Mouse (Mus musculus) heart, postnatal 0 days (tissue): ENCODE results near the gene Thoc2. TPM values are rescaled to one million over a fixed set of nuclear protein-coding genes. Genes with fewer than 3 reads are reported as not detected.

ENCODE experiments used
- ATAC-seq: fragments of 200-750 bp; cut with Nextera tagmentation; 2 replicates; pipeline ENCODE4 v1.8.0; 2017; ENCODE audit warnings: low read depth, moderate number of reproducible peaks, moderate library complexity; ENCODE audit not compliant: insufficient read depth
- DNase-seq: peaks from one replicate; pipeline ENCODE4 v3.0.0-alpha.2; 2016; ENCODE audit warnings: low spot score
- H3K27ac ChIP-seq: fragments of 300-500 bp; sonication (generic); 2 replicates; pipeline ENCODE4 v1.5.1; 2014; ENCODE audit warnings: low read depth, mild to moderate bottlenecking
- H3K27me3 ChIP-seq: fragments of 300-500 bp; sonication (generic); 2 replicates; pipeline ENCODE4 v1.6.1; 2014; ENCODE audit warnings: low read length, mixed read lengths; ENCODE audit not compliant: control insufficient read depth, insufficient read depth
- H3K36me3 ChIP-seq: fragments of 300-500 bp; sonication (generic); replicated peaks from 2 replicates; pipeline ENCODE4 v1.6.1; 2014; ENCODE audit warnings: low read length, mixed read lengths; ENCODE audit not compliant: control insufficient read depth, insufficient read depth
- H3K4me1 ChIP-seq: fragments of 300-500 bp; sonication (generic); 2 replicates; pipeline ENCODE4 v1.6.1; 2014; ENCODE audit warnings: antibody characterized with exemption; ENCODE audit not compliant: control insufficient read depth, insufficient read depth
- H3K4me2 ChIP-seq: fragments of 300-500 bp; sonication (generic); 2 replicates; pipeline ENCODE4 v1.6.1; 2014; ENCODE audit warnings: low read depth, mild to moderate bottlenecking, low read length, moderate library complexity
- H3K4me3 ChIP-seq: fragments of 300-500 bp; sonication (generic); 2 replicates; pipeline ENCODE4 v1.5.1; 2014; ENCODE audit warnings: low read depth, low read length
- H3K9ac ChIP-seq: fragments of 300-500 bp; sonication (generic); replicated peaks from 2 replicates; pipeline ENCODE4 v1.6.1; 2014; ENCODE audit warnings: low read depth, low read length, mixed read lengths
- H3K9me3 ChIP-seq: fragments of 300-500 bp; sonication (generic); replicated peaks from 2 replicates; pipeline ENCODE4 v1.6.1; 2016; ENCODE audit warnings: low read length; ENCODE audit not compliant: control insufficient read depth
- CTCF ChIP-seq: IDR thresholded peaks from 2 replicates; pipeline ENCODE4 v1.5.1; 2016; ENCODE audit warnings: antibody characterized with exemption, control low read depth, low read depth
- EP300 ChIP-seq: IDR thresholded peaks from 2 replicates; pipeline ENCODE4 v1.6.1; 2016; ENCODE audit warnings: antibody characterized with exemption, low read depth
- WGBS: fragments of 180-500 bp; shearing (Covaris S2); extraction: QIAGEN DNeasy Blood & Tissue Kit; methylation state at CpG from one replicate; pipeline ENCODE4 v1.1.7; 2014; 5-methylcytosine and 5-hydroxymethylcytosine counted together
- microRNA-seq: library from miRNA; unstranded; fragments of <30 nt; microRNA quantifications from one replicate; pipeline ENCODE4, GENCODE M21; 2016
- polyA plus RNA-seq: library from polyadenylated mRNA; unstranded; fragments of >200 nt; fragmentation: Nextera tagmentation; extraction: Ambion mirVana; gene quantifications from 2 replicates; pipeline ENCODE4 v1.2.1, GENCODE M21; 2015
- total RNA-seq: library from RNA; depleted of rRNA; stranded (reverse); fragments of >200 nt; gene quantifications from 2 replicates; pipeline ENCODE4 v1.2.3, GENCODE M21; 2014; ENCODE audit warnings: low replicate concordance; rRNA removed

Gene Thoc2
- total and polyA plus RNA-seq, 2 experiments from 2014 or later = 38.8 to 70.3 TPM

DNA sequence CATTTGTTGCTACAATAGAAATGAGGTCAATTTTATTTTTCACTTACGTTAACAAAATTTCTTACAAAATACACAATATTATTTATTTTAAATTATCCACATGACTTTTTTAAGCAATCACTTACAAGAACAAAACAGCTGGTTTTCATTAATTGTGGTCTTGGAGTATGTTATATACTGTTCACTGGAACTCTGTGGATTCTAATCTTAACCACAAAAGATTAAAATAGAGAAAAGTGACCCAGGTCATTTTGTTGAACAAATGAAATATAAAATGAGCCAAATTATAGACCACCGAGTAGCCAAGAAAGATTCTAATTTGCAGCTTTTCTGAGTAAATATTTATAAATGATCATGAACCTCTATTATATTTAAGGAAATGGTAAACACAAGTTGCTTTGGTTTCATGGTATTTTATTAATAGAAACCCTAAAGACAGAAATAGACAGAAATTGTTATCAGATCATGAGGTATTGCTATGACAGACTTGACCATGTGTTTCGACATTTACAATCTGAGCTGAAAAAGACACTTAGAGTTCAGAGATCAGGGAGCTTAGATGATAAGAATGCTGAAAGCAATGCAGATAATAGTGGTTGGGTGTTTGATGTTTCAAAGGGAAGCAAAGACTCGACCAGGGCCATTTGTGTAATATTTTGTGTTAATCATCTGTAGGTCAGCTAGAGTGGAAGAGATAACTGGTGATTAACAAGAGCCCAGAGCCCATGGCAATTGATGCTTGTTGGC is 35.5 kb downstream of the Thoc2 start:
- Histone ChIP-seq H3K27ac (no peak overlapping the region), H3K4me1 (no peaks in the 10 kb centered on the region), H3K4me2 (no peak overlapping the region), H3K4me3 (no peak overlapping the region), H3K9me3 (no peaks in the 10 kb centered on the region), H3K36me3 (no peaks in the 10 kb centered on the region), H3K9ac (no peak overlapping the region), H3K27me3 (no peaks in the 10 kb centered on the region)
- TF ChIP-seq CTCF = no peak
- no peak for TF ChIP-seq EP300
- ATAC-seq (no peak), DNase-seq (no peak)
- WGBS = 48% methylated on average over 4 of the region's 4 CpGs

- H3K27ac ChIP-seq = no peak overlapping the region
- no peaks in the 10 kb centered on the region for H3K27me3 ChIP-seq
- 69% methylated on average over 2 of the region's 2 CpGs for WGBS
- DNase-seq = no peak
- H3K4me3 ChIP-seq = no peak overlapping the region
- ATAC-seq = no peak
- H3K4me2 ChIP-seq = no peak overlapping the region
- no peaks in the 10 kb centered on the region for H3K9me3 ChIP-seq
- no peaks in the 10 kb centered on the region for H3K4me1 ChIP-seq
- no peak overlapping the region for H3K9ac ChIP-seq
- no peaks in the 10 kb centered on the region for H3K36me3 ChIP-seq
- TF ChIP-seq EP300 (no peak), CTCF (no peak)
Observed at GRCm38 (mm10) chrX:41876581-41876980, 43.9 kb downstream of the Thoc2 start.

DNA sequence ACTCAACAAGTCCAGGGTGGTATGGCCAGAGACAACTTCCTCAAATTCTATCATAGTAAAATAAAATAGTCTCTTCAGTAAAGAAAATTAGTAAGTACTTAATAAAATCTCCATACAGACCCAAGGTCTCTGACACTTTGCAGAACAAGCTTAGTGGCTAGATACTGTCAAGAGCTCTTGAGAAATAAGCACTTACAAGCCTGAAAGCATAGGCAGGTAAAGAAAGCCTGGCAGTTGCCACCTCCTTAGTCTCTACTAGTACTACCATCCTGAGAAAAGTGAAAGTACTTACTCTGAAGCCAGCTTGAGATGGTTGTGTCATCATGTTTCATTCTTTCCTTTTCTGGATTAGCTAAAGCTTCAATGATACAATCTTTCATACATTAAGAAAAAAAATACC is 82.7 kb downstream of the Thoc2 start:
- ATAC-seq (no peak), DNase-seq (no peak)
- TF ChIP-seq CTCF = no peak
- Histone ChIP-seq H3K9ac (no peak overlapping the region), H3K4me2 (no peak overlapping the region), H3K27ac (no peak overlapping the region), H3K36me3 (no peaks in the 10 kb centered on the region), H3K4me3 (no peak overlapping the region), H3K9me3 (no peaks in the 10 kb centered on the region), H3K4me1 (no peaks in the 10 kb centered on the region), H3K27me3 (no peaks in the 10 kb centered on the region)

DNA sequence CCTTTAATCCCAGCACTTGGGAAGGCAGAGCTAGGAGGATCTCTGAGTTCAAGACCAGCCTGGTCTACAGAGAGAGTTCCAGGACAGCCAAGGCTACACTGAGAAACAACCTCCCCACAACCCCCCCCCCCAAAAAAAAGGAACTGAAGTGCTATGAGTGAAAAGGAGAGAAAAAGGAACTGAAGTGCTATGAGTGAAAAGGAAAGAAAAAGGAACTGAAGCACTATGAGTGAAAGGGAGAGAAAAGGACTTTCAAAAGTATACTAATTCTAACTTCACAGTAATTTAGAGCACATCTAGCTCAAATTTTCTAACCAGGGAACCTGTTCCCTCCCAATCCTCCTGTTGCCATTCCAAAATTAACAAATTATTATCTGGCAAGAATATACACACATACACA is 114.9 kb downstream of the Thoc2 start:
- no peak overlapping the region for H3K4me2 ChIP-seq
- no peaks in the 10 kb centered on the region for H3K4me1 ChIP-seq
- H3K36me3 ChIP-seq = no peaks in the 10 kb centered on the region; the same call in 1 of the 2 replicates
- H3K4me3 ChIP-seq = no peak overlapping the region
- no peaks in the 10 kb centered on the region for H3K27me3 ChIP-seq
- ATAC-seq (no peak), DNase-seq (no peak)
- H3K9ac ChIP-seq = no peak overlapping the region
- H3K27ac ChIP-seq = no peak overlapping the region
- no peaks in the 10 kb centered on the region for H3K9me3 ChIP-seq
- TF ChIP-seq CTCF = no peak
- TF ChIP-seq EP300 = no peak

- no peak overlapping the region for H3K4me2 ChIP-seq
- no peak overlapping the region for H3K4me3 ChIP-seq
- H3K9ac ChIP-seq = no peak overlapping the region
- 0 out of 2 replicates have a peak, but pooled peaks cover 5% of the 10 kb centered on the region for H3K36me3 ChIP-seq
- WGBS = 81% methylated on average over 6 of the region's 6 CpGs
- TF ChIP-seq EP300 (no peak), CTCF (no peak)
- DNase-seq (no peak), ATAC-seq (no peak)
- H3K4me1 ChIP-seq = no peaks in the 10 kb centered on the region
- H3K9me3 ChIP-seq = no peaks in the 10 kb centered on the region
- no peak overlapping the region for H3K27ac ChIP-seq
- H3K27me3 ChIP-seq = no peaks in the 10 kb centered on the region
Observed at GRCm38 (mm10) chrX:41793303-41793702, 127.2 kb downstream of the Thoc2 start.

Small RNA genes within 50 kb of the gene (microRNA-seq; reads per million reads assigned to microRNA genes)
- not detected for gene Gm44490

Other genes with a start within 250 kb of the Thoc2 start
- 22.3 and 30.6 TPM in 2 replicates for gene Xiap, start 139.0 kb upstream of the Thoc2 start, total RNA-seq
- 8.0 and 9.0 TPM in 2 replicates for gene Xiap, start 139.0 kb upstream of the Thoc2 start, polyA plus RNA-seq
- 47.1 and 48.2 TPM in 2 replicates for gene Stag2, start 228.6 kb upstream of the Thoc2 start, total RNA-seq
- gene Stag2, start 228.6 kb upstream of the Thoc2 start, polyA plus RNA-seq = 20.4 TPM in 2 replicates